Mouse (Mus musculus) liver, embryonic 12.5 days (tissue): ENCODE data around the gene Cpa2. TPM values are rescaled to one million over a fixed set of nuclear protein-coding genes. Genes with fewer than 3 reads are reported as not detected.

Source experiments
- ATAC-seq: fragments of 200-750 bp; cut with Nextera tagmentation; 2 replicates; pipeline ENCODE4 v1.8.0; 2017; ENCODE audit warnings: moderate number of reproducible peaks, mild to moderate bottlenecking, moderate library complexity
- H3K27ac ChIP-seq: fragments of 300-500 bp; sonication (generic); 2 replicates; pipeline ENCODE4 v1.5.1; 2016; ENCODE audit warnings: mild to moderate bottlenecking
- H3K27me3 ChIP-seq: fragments of 300-500 bp; sonication (generic); replicated peaks from 2 replicates; pipeline ENCODE4 v1.6.1; 2016; ENCODE audit warnings: mild to moderate bottlenecking, moderate library complexity
- H3K36me3 ChIP-seq: fragments of 300-500 bp; sonication (generic); 2 replicates; pipeline ENCODE4 v1.6.1; 2016; ENCODE audit warnings: mild to moderate bottlenecking, moderate library complexity
- H3K4me1 ChIP-seq: fragments of 300-500 bp; sonication (generic); 2 replicates; pipeline ENCODE4 v1.6.1; 2016
- H3K4me2 ChIP-seq: fragments of 300-500 bp; sonication (generic); 2 replicates; pipeline ENCODE4 v1.6.1; 2016; ENCODE audit warnings: mild to moderate bottlenecking, moderate library complexity
- H3K4me3 ChIP-seq: fragments of 300-500 bp; sonication (generic); 2 replicates; pipeline ENCODE4 v1.5.1; 2016; ENCODE audit warnings: mild to moderate bottlenecking, moderate library complexity
- H3K9ac ChIP-seq: fragments of 300-500 bp; sonication (generic); 2 replicates; pipeline ENCODE4 v1.6.1; 2016; ENCODE audit warnings: mild to moderate bottlenecking, moderate library complexity
- H3K9me3 ChIP-seq: fragments of 300-500 bp; sonication (generic); replicated peaks from 2 replicates; pipeline ENCODE4 v1.6.1; 2016; ENCODE audit warnings: mild to moderate bottlenecking, moderate library complexity
- WGBS: fragments of 180-500 bp; shearing (Covaris S2); methylation state at CpG from one replicate; pipeline ENCODE4 v1.1.7; 2016; ENCODE audit not compliant: insufficient replicate concordance; 5-methylcytosine and 5-hydroxymethylcytosine counted together
- polyA plus RNA-seq: library from polyadenylated mRNA; unstranded; fragments of >200 nt; fragmentation: Nextera tagmentation; extraction: Ambion mirVana; gene quantifications from 2 replicates; pipeline ENCODE4 v1.2.1, GENCODE M21; 2016

The Cpa2 gene
- polyA plus RNA-seq, 1 experiment from 2014 or later, result 1.2 TPM

DNA sequence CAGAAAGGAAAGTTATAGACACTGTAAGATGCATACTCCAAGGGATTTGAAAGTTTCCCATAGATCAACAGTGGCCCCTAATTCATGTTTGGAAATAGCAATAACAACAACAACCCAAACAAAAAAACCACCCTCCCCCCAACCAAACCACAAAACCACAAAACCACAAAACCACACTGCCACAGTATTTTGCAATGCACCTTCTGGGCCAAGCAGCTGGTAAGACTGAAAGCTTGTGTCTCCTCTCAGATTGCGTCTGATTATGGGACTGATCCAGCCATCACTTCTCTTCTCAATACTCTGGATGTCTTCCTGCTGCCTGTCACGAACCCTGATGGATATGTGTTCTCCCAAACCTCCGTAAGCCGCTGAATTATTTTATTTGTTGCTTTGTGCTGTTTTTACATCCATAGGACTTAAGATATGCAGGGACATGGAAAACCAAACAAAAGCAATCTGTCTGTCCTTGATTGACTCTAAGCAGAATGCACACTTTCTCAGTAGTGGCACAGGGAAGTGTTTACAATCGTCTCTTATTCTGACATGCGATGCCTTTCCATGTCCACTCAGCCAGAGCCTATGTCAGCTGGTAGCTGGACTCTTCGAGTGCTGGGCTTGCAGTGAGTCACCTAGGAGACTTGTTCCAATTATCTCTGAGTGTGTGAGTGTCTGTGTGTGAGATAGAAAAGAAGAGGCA lies 9.3 kb downstream of the Cpa2 start:
- Histone ChIP-seq H3K27ac (no peak overlapping the region), H3K27me3 (peaks cover 84% of the 10 kb centered on the region), H3K4me1 (0 out of 2 replicates have a peak, but pooled peaks cover 3% of the 10 kb centered on the region), H3K36me3 (no peaks in the 10 kb centered on the region), H3K4me2 (no peak overlapping the region), H3K4me3 (no peak overlapping the region), H3K9ac (no peak overlapping the region), H3K9me3 (no peaks in the 10 kb centered on the region)
- no peak for ATAC-seq
- WGBS, result 39% methylated on average over 7 of the region's 7 CpGs

DNA sequence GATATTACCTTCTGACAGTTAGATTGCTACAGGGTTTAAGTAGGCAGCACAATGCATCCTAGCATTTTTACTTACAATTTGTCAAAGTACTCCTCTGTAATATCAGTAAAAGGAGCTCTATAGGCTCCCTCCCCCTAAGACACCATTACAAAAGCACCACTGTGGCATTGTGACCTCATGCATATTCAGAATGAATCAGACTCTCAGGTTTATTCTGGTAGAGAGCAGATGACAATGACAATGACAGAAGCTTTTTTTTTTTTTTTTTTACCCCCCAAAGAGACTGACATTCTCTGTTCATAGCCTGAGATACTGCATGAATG lies 9.8 kb downstream of the Cpa2 start:
- Histone ChIP-seq H3K27ac (no peak overlapping the region), H3K27me3 (peaks cover 79% of the 10 kb centered on the region), H3K9ac (no peak overlapping the region)

DNA sequence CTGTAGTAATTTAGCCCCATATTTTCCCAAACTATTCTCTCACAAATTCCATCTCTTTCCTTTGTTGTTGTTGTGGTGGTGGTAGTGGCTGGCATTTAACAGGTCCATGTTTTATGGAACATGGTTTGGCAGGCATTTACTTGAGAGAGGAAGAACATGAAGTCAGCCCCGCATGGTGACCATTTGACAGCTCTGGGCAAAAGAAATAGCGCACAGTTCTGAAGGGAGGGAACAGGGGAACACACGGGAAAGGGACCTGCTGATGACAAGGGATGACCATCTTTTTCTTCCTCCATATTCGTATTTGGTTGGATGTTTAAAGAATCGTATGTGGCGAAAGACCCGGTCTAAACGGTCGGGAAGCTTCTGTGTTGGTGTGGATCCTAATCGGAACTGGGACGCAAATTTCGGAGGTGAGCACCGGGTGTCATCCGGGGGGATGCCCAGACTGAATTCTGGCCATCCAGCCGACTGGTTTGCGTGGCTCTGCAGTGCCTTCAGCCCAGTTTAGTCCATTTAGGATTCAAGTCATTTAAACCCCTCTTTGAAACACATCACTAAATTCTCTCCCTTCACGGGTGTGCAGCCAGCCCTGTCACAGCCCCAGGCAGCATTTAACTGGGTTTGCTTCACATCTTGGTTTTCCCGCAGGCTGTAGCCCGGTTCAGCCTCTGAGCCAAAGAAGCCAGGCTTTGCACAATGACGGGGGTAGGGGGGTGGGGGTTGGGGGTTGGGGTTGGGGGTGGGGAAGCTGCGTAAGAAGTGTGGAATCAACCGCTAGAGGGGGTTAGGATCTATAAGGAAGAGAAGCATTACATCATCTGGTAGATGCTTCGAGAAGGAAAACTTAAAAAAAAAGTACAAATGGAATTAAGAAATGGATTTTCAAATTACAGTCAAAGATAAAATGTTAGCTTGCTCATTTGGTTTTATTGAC lies 10.5 kb downstream of the Cpa2 start:
- peaks cover 73% of the 10 kb centered on the region for H3K27me3 ChIP-seq
- 24% methylated on average over 23 of the region's 23 CpGs for WGBS
- H3K4me3 ChIP-seq, result no peak overlapping the region
- H3K27ac ChIP-seq, result no peak overlapping the region
- H3K36me3 ChIP-seq, result no peaks in the 10 kb centered on the region
- H3K4me1 ChIP-seq, result 0 out of 2 replicates have a peak, but pooled peaks cover 3% of the 10 kb centered on the region
- 0 out of 2 replicates have a peak overlapping the region, but pooled peaks have one; percentile 11 for H3K4me2 ChIP-seq
- H3K9me3 ChIP-seq, result no peaks in the 10 kb centered on the region
- ATAC-seq, result no peak
- H3K9ac ChIP-seq, result no peak overlapping the region

More for the DNA sequence above, 9.8 kb downstream of the Cpa2 start:
- H3K36me3 ChIP-seq, result no peaks in the 10 kb centered on the region
- 0 out of 2 replicates have a peak, but pooled peaks cover 3% of the 10 kb centered on the region for H3K4me1 ChIP-seq
- no peaks in the 10 kb centered on the region for H3K9me3 ChIP-seq
- ATAC-seq, result no peak
- no peak overlapping the region for H3K4me2 ChIP-seq
- H3K4me3 ChIP-seq, result no peak overlapping the region

DNA sequence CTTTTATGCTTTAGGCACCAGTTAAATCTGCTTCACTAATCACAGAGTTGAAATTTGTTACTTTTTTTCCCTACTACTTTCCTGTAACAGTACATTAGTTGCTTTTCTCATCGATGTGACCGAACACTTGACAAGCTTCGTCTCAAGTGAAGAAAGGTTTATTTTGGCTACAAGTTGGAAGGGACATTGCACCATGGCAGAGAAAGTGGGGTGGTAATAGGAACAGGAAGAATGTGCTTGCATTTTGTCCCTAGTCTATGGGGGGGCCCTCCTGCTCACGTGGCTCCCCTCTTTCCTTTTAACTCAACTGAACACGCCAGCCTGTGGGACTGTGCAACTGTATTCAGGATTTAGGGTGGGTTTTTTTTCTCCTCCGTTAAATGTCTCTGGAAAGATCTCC lies 11.2 kb downstream of the Cpa2 start:
- H3K36me3 ChIP-seq, result no peaks in the 10 kb centered on the region
- ATAC-seq, result no peak
- H3K9ac ChIP-seq, result no peak overlapping the region
- 0 out of 2 replicates have a peak, but pooled peaks cover 3% of the 10 kb centered on the region for H3K4me1 ChIP-seq
- peaks cover 66% of the 10 kb centered on the region for H3K27me3 ChIP-seq
- no peak overlapping the region for H3K4me3 ChIP-seq
- no peak overlapping the region for H3K27ac ChIP-seq
- no peak overlapping the region for H3K4me2 ChIP-seq
- H3K9me3 ChIP-seq, result no peaks in the 10 kb centered on the region
- 43% methylated on average over 6 of the region's 6 CpGs for WGBS

DNA sequence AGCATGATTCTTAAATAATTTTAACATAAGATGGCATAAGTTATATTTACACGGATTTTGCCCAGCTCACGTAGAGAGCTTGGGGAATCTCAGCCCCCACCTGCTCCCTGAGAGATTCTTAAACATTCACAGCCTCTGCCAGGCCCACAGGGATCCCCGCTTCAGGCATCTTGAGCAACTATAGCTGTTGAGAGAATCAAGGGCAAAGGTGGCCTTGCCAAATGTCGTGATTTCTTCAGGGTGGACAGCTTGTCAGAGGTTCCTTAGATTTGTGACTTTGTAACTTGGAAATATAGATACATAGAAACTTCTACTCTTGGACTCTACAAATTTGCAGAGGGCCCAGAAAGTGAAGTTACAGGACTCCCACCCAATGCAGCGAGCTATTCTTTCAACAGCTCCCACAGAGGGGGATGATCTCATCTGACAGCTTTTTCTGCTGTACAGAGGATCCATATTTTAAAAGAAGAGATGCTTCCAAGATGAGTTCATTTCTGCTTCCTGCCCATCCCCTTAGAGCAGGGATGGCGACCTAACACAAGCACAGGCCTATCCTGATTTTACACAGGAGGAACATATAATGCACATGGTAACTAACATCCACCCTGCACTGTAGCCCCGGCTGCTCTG lies 12.1 kb downstream of the Cpa2 start:
- H3K4me3 ChIP-seq, result no peak overlapping the region
- no peaks in the 10 kb centered on the region for H3K36me3 ChIP-seq
- H3K9me3 ChIP-seq, result no peaks in the 10 kb centered on the region
- no peak overlapping the region for H3K4me2 ChIP-seq
- no peak overlapping the region for H3K9ac ChIP-seq
- WGBS, result 66% methylated on average over 7 of the region's 7 CpGs
- no peak overlapping the region for H3K27ac ChIP-seq
- ATAC-seq, result no peak
- H3K27me3 ChIP-seq, result peaks cover 57% of the 10 kb centered on the region
- 0 out of 2 replicates have a peak, but pooled peaks cover 3% of the 10 kb centered on the region for H3K4me1 ChIP-seq

DNA sequence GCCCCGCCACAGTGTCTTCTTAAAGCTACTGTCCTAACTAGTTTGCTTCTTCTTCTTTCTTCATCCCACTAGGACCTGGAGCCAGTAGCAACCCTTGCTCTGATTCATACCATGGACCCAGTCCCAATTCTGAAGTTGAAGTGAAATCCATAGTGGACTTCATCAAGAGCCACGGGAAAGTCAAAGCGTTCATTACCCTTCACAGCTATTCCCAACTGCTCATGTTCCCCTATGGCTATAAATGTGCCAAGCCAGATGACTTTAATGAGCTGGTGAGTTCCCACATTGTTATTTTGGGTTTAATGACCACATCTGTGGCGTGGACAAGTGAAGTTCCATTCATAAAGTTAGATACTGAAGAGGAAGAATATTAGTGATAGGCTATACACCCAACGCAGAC lies 12.7 kb downstream of the Cpa2 start:
- ATAC-seq, result no peak
- Histone ChIP-seq H3K27ac (no peak overlapping the region), H3K4me3 (no peak overlapping the region), H3K4me1 (0 out of 2 replicates have a peak, but pooled peaks cover 3% of the 10 kb centered on the region), H3K9ac (no peak overlapping the region), H3K36me3 (no peaks in the 10 kb centered on the region), H3K9me3 (no peaks in the 10 kb centered on the region), H3K27me3 (peaks cover 53% of the 10 kb centered on the region), H3K4me2 (no peak overlapping the region)
- 70% methylated on average over 5 of the region's 5 CpGs for WGBS

DNA sequence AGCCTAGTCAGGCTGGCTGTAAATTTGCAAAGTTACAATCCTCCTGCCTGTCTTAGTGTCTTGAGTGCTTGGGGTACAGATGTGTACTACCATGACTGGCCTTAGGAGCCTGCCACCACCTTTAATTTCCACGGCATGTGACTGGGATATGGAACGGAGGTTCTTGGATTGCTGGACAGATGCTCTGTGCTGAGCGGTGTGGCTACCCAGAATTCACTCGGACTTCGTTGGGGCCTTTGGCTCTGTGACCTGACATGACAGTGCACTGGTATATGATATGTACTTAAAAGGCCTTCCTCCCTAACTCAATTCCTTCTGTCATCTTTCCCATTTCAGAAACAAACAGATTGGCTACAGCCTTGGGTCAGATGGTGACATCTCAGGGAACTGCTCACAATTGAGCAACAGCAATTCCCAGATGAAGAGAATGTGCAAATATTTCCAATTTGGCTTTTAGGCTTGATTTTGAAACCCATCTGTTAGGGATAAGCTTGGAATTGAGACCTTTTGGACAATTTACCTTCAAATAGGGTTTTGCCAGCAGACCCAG lies 13.3 kb downstream of the Cpa2 start:
- Histone ChIP-seq H3K9me3 (no peaks in the 10 kb centered on the region), H3K27ac (no peak overlapping the region), H3K27me3 (peaks cover 47% of the 10 kb centered on the region), H3K4me3 (no peak overlapping the region), H3K9ac (no peak overlapping the region), H3K36me3 (no peaks in the 10 kb centered on the region), H3K4me2 (no peak overlapping the region), H3K4me1 (0 out of 2 replicates have a peak, but pooled peaks cover under 1% of the 10 kb centered on the region)
- WGBS, result 80% methylated on average over 5 of the region's 5 CpGs
- no peak for ATAC-seq

DNA sequence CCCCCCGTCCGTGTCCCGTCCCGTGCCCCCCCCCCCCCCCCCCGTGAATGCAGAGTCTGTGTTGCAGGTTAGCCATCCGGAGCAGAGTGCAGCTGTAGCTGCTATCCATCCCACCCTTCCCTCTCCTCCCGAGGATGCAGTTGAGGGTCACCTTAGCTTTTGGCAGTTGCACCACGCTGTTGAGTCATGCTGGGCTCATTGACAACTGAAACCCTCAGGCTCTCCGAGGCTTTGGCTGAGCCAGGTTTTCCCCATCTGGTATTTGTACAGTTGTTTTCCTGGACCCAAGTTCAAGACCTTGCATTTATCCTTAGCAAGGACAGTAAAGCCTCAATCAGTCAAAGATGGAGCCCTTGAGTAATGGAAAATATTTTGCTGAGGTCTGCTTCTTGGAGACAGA lies 14.7 kb downstream of the Cpa2 start:
- Histone ChIP-seq H3K36me3 (no peaks in the 10 kb centered on the region), H3K27me3 (peaks cover 40% of the 10 kb centered on the region), H3K4me1 (no peaks in the 10 kb centered on the region), H3K9ac (no peak overlapping the region), H3K27ac (no peak overlapping the region), H3K4me3 (no peak overlapping the region), H3K9me3 (no peaks in the 10 kb centered on the region), H3K4me2 (no peak overlapping the region)
- 21% methylated on average over 5 of the region's 9 CpGs for WGBS
- ATAC-seq, result no peak

DNA sequence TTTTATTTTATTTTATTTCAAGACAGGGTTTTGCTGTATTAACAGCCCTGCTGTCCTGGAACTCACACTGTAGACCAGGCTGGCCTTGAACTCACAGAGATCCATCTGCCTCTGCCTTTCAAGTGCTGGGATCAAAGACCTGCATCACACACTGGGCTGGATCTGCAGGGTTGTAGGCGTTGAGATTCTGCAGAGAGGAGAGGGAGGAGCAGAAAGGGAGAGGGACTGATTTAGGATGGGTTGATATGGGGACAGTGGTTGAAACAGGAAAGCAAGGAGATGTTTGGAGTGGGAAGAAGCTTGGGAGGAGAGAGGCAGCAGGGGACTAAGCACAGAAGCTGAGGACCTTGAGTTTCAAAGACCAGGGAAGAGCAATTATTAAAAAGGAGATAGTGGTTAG lies 18.3 kb downstream of the Cpa2 start:
- H3K9ac ChIP-seq, result no peak overlapping the region
- no peaks in the 10 kb centered on the region for H3K36me3 ChIP-seq
- H3K4me2 ChIP-seq, result no peak overlapping the region
- no peak for ATAC-seq
- WGBS, result 33% methylated on average over 1 of the region's 1 CpGs
- H3K4me3 ChIP-seq, result no peak overlapping the region
- peaks cover 6% of the 10 kb centered on the region; the same call in 1 of the 2 replicates for H3K27me3 ChIP-seq
- no peak overlapping the region for H3K27ac ChIP-seq
- H3K9me3 ChIP-seq, result no peaks in the 10 kb centered on the region
- H3K4me1 ChIP-seq, result no peaks in the 10 kb centered on the region

DNA sequence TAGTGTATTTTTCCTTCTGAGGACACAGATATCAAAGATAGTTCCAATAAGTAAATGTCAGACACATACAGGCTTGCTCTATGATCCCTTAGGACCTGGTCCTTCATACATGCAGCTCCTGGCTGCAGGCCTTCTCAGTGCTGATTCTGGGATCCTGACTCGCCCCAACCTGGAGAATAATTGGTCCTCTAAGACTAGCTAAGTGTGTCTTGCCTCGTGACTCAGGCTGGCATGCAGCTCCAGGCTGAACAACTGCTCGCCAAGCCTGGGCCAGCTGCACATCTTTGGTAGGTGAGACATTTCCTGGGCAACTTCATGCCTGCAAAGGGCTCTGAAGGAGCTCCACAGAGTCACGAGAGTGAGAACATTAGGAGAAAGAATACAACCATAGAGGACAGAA lies 20.8 kb downstream of the Cpa2 start:
- Histone ChIP-seq H3K4me2 (no peak overlapping the region), H3K27ac (no peak overlapping the region), H3K27me3 (0 out of 2 replicates have a peak, but pooled peaks cover 4% of the 10 kb centered on the region), H3K4me1 (no peaks in the 10 kb centered on the region), H3K9ac (no peak overlapping the region), H3K4me3 (no peak overlapping the region), H3K9me3 (no peaks in the 10 kb centered on the region), H3K36me3 (no peaks in the 10 kb centered on the region)
- WGBS, result 50% methylated on average over 4 of the region's 4 CpGs
- ATAC-seq, result no peak

DNA sequence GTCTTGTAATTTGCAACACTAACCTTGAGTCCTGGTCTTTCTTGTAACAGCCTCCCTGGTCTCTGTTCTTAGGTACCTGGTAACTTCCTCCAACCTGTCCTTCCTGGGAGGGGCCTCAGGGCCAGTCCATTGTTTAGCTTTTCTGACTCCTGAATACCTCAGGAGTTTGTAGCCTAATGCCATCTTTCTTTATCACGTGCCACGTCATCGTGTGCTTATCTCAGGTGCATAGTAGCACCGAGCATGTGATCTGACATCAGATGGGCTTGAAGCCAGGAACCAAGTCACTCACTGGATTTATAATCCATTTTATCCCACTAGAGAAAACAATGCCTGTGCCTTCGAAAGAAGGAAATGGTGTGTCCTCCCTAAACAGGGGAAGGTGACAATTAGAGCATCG lies 22.2 kb downstream of the Cpa2 start:
- WGBS, result 55% methylated on average over 6 of the region's 6 CpGs
- 0 out of 2 replicates have a peak, but pooled peaks cover 4% of the 10 kb centered on the region for H3K27me3 ChIP-seq
- H3K4me3 ChIP-seq, result no peak overlapping the region
- no peaks in the 10 kb centered on the region for H3K36me3 ChIP-seq
- no peaks in the 10 kb centered on the region for H3K4me1 ChIP-seq
- no peaks in the 10 kb centered on the region for H3K9me3 ChIP-seq
- H3K27ac ChIP-seq, result no peak overlapping the region
- H3K9ac ChIP-seq, result no peak overlapping the region
- no peak overlapping the region for H3K4me2 ChIP-seq
- no peak for ATAC-seq
